Comparison of ENCODE assay signal across 15 mouse cellular contexts in the genomic region with DNA sequence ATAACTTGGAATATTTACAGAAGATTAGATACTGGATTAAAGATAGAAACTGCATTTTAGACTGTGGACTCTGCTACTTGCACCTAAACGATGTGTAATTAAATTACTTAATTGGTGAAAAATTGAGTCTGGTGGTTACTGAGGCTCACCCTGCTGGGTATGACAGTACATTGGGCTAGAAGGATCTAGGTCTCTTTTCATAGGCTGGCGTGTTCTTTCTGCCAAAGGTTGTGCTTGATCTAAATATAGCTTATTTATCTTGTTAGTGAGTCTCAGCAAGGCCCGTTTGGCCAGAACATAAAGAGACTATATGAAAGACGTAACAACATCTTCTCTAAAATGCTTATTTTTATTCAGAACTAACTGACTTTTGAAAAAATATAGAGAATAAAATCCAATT.
"Had no signal": no experiment of that assay in that cellular context is flagged by ENCODE, and none has a peak within 500 bp of the region (broad histone marks: within the 10 kb centered on the region; RNA-seq: fewer than 3 reads in every experiment).

No protein-coding gene starts in this region.

- DNase-seq: left cerebral cortex, postnatal 4 days; lung, embryonic 14.5 days; lung, postnatal 10 days; lung, postnatal 4 days; midbrain, embryonic 14.5 days; right cerebral cortex, adult 18-20 months; right cerebral cortex, postnatal 25 days; thymus, postnatal 4 days had no signal

- H3K4me3 ChIP-seq: limb, embryonic 13.5 days; liver, embryonic 15.5 days; midbrain, embryonic 10.5 days; myocyte; neural tube, embryonic 15.5 days had no signal

- H3K9ac ChIP-seq: limb, embryonic 13.5 days; liver, embryonic 15.5 days; lung, embryonic 14.5 days; neural tube, embryonic 15.5 days had no signal

- H3K4me1 ChIP-seq: limb, embryonic 13.5 days; midbrain, embryonic 10.5 days; neural tube, embryonic 15.5 days had no signal

- H3K27me3 ChIP-seq: limb, embryonic 13.5 days; liver, embryonic 15.5 days; neural tube, embryonic 15.5 days had no signal

- H3K4me2 ChIP-seq: limb, embryonic 13.5 days; liver, embryonic 11.5 days; liver, embryonic 15.5 days; lung, embryonic 14.5 days; neural tube, embryonic 15.5 days had no signal

- H3K27ac ChIP-seq: limb, embryonic 13.5 days; liver, embryonic 15.5 days; midbrain, embryonic 10.5 days; neural tube, embryonic 15.5 days; stomach, postnatal 0 days had no signal

- H3K9me3 ChIP-seq: limb, embryonic 13.5 days; liver, embryonic 15.5 days; midbrain, embryonic 10.5 days; neural tube, embryonic 15.5 days had no signal

- H3K36me3 ChIP-seq: limb, embryonic 13.5 days; liver, embryonic 15.5 days; midbrain, embryonic 10.5 days; neural tube, embryonic 15.5 days had no signal
